Mouse (Mus musculus) retina, postnatal 7 days (tissue): ENCODE results near the gene Gm49510.
A peak's percentile ranks its signal among the peaks of the same experiment; 100 is the strongest.

Source experiments
- DNase-seq: peaks from one replicate; pipeline ENCODE4 v3.0.0-alpha.2; 2012; ENCODE audit warnings: low read depth, low spot score

The Gm49510 gene

DNA sequence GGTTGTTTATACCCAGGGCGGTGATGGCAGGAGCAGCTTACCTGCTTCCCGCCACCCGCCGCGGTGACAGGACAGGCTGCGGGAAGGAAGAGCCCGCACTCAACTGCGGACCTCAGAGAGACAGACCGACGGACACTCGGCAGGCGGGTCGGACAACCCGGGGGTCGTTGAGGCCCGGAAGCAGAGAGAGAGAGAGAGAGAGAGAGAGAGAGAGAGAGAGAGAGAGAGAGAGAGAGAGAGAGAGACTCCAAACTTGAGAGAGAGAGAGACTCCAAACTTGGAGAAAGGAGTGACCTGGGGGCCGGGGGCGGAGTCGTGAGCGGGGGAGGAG is at the start of gene Gm49510:
Gm49510 (plus strand) TSS at position 259 of the 331 bp plus-strand sequence.
- no peak for DNase-seq

GRCm38 (mm10) chr15:78850059-78850824 is 49.2 kb upstream of the Gm49510 start:
- DNase-seq, result no peak

GRCm38 (mm10) chr15:78850944-78851343 is 48.5 kb upstream of the Gm49510 start:
- DNase-seq, result no peak

DNA sequence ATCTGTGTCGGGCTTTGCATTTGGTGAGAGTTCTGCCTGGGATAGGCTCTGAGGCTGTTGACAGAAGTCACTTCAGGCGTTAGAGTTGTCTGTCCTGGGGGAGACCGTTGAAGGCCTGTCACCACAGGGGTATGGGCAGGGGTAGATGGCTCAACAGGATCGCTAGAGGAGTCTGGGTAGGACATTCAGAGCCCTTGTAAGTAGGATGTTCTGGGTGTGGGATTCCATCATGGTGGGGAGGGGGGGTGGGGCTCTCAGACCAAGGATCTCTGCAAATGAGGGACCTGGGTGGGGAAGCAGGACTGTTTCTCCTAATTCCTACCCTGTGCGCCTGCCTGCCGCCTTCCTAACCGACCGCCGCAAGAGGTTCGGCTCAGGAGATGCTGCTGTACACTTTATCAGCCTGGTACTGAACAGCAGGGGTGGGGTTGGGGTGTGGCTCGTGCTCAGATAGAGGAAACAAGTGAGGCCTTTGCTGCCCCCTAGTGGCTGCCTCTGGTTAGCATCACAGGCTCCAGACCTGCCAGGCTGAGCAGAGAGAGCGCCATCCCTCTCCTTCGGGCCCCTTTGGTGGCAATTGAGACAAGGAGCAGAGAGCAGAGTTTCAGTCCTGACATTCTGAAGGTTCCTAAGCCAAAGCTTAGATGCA is 47.8 kb upstream of the Gm49510 start:
- DNase-seq, result peak; percentile 84

DNA sequence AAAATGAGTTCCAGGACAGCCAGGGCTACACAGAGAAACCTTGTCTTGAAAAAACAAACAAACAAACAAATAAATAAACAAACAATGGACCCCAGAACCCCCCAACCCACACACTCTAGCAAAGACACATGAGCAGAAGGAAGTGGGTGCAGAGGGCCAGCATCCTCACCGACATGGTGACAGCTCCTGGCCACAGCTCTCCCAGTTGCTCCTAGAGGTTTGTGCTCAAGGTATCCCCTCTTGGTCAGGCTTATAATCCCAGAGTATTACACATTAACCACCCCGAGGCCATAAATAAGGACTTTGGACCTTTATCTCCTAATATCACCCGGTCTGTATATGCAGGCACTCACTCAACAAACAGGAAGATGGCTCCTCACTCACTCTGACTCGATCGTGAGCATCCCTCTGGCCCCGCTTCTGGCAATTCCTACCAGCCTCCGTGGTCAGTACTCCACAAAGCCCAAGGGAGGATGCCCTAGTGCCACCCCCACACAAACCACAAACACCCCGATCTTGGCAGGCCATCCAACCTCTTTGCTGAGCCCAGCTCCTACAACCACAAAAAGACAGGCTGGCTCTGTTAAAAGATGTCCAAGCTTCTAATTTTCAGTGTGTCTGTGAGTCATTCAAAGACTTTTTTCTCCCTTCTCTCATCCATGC is 44.0 kb upstream of the Gm49510 start, which contains the start of gene Lgals2:
Lgals2 (minus strand) TSS at position 227 of the 663 bp plus-strand sequence.
- DNase-seq, result no peak

- no peak for DNase-seq
Measured at GRCm38 (mm10) chr15:78857009-78857408, 42.5 kb upstream of the Gm49510 start.

DNA sequence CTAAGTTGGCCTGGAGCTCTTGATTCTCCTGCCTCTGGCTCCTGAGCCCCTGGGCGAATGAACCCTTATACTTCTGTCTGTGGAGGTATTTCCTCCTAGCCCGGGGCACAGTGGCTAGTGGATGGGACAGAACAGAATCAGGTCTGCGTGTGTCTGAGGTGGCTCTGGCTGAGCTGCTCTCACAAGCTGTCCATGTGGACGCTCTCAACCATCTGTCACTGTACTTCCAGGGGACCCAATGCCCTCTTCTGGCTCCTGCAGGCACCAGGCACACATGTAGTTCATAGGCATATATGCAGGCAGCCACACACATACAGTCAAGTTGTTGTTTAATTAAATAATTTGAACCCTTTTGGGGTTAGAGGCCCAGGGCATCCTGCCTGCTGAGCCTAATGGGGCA is 40.2 kb upstream of the Gm49510 start:
- DNase-seq, result no peak

DNA sequence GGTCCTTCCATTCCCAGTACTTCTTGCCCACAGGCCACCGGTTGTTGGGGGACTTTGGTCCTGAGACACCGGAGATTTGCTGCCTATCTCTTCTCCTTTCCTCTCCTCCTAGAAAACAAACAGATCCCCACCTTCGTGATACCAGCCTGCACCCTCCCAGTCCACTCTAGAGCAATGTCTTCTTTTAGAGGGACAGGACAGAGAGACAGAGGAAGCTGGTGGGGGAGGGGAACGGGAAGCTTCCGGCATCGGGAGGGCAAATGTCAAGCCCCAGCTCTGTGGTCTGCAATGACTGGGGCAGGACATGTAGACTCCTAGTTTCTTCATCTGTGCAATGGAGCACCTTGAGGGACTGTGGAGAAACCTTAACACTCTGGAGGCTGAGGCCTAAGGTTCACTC is 39.8 kb upstream of the Gm49510 start:
- no peak for DNase-seq

DNA sequence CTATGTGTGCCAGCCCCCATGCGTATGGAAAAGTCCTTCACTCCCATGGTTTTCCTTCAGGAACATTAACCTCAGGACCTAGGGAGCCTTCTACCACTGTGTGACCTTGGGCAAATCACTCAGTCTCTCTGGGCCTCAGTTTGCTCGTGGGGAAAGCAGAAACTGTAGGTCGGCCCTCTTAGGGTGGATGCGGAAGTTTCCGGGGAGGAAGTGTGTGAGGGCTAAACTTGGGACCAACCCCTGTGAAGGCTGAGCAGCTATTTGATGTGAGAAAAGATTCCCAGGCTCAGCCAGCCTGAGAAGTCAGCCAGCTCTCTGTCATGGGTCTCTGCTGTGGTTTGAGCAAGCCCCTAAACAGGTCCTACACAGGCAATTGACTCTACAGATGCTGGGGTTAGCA is 37.2 kb upstream of the Gm49510 start:
- no peak for DNase-seq

DNA sequence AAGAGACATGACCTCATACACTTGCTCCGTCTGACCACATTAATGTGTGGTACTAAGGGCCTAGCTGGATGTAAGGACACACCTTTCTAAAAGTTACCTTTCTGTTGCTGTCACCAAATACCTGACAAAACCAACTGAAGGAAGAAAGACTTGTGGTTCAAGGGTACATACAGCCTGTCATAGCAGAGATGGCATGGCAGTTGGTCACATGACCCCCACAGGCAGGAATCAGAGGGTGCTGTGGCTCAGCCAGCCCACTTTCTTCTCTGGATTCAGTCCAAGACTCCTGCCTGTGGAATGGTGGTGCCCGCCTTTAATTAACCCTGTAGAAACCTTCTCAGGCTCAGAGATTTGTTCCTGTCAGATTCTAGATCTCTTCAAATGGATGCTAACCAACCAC is 36.3 kb upstream of the Gm49510 start:
- no peak for DNase-seq

GRCm38 (mm10) chr15:78863852-78864253 is 35.6 kb upstream of the Gm49510 start:
- no peak for DNase-seq

- DNase-seq, result no peak
Measured at GRCm38 (mm10) chr15:78868398-78868797, 31.1 kb upstream of the Gm49510 start.

GRCm38 (mm10) chr15:78868826-78869233 is 30.6 kb upstream of the Gm49510 start:
- DNase-seq, result no peak

DNA sequence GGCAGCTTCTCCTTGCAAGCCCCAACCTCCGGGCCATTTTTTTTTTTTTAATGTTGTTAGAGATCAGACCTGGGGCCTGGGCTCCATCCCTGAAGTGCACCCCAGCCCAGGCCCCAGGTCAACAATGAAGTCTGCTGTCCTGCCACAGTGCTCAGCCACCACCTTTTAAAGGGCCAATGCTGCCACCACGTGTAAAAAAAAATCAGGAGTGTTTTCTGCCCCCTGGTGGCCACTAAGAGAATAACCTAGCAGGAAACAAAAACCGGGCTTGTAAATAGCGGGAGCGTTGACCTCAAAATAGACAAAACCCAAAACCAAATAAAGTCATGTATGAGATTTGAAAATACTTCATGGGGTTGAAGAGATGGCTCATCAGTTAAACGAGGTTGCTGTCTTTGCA is 29.7 kb upstream of the Gm49510 start:
- DNase-seq, result no peak

- no peak for DNase-seq
Measured at GRCm38 (mm10) chr15:78872021-78872608, 27.4 kb upstream of the Gm49510 start.

- DNase-seq, result no peak
Measured at GRCm38 (mm10) chr15:78873803-78874435, 25.5 kb upstream of the Gm49510 start.

DNA sequence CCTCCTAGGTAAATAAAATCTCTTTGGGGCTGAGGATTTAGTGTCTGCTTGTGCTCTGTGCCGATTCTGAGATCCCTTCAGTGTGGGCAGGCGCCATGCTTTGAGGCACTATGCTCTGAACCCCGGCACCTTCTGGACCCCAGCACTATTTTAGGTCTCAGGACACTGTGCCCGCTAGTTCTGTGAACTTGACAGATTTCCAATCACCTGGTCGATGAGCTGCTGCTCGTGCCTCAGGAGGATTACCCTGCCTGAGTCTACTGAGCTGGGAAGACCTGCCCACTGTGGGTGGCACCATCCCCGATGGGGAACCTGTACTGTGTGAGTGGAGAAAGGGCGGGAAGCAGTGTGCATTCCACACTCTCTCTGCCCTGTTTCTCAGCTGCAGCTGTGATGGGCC is 24.5 kb upstream of the Gm49510 start:
- no peak for DNase-seq

GRCm38 (mm10) chr15:78875537-78875936 is 23.9 kb upstream of the Gm49510 start:
- no peak for DNase-seq

GRCm38 (mm10) chr15:78876258-78876696 is 23.2 kb upstream of the Gm49510 start:
- DNase-seq, result peak; percentile 41

DNA sequence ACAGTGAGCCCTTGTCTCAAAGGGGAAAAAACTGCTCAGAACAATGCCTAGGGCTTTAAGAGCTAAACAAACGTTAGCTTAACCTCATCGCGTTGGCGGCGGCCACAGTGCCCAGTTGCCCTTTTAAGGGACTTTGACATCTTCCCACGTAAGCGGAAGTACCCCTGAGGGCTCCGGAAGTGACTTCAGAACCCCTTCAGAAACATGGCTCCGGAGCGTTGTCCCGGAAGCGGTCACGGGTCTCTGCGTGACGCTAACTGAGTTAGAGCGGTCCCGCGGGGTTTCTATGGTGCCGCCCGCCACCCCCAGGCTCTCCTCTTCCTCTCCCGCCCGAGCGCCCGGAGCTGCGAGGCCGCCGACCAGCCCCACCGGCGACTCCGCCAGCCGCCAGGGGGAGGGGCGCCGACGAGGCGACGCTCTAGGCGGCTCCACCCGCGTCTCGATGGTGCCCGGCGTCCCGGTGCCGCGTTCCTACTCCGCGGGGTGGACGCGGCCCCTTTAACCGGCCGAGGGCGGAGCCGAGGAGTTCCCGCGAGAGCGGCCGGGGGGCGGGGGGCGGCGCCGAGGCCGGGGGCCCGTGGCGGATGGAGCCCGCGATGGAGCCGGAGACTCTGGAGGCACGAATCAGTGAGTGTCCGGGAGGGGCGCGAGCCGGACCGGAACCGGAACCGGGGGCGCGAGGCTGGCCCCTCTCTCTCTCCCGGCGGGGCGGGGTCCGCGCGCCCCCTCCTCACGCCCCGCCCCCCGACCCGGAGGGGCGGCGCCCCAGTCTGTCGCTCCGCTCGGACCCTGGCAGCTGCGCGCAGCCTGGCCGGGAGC is 22.3 kb upstream of the Gm49510 start, which contains the start of gene Gga1:
Gga1 (plus strand) TSS at position 200 of the 819 bp plus-strand sequence.
- DNase-seq, result peak; percentile 96
